In genomic region chr6:108524617-108525010, GRCm38 (mm10) we compare ENCODE assay signal across 10 mouse cellular contexts.
"Had no signal": no experiment of that assay in that cellular context is flagged by ENCODE, and none has a peak within 500 bp of the region (broad histone marks: within the 10 kb centered on the region; RNA-seq: fewer than 3 reads in every experiment).

No protein-coding gene starts in this region.

- H3K4me1 ChIP-seq: limb, embryonic 10.5 days; lung, embryonic 15.5 days; midbrain, embryonic 13.5 days; neural tube, embryonic 15.5 days had no signal

- H3K9ac ChIP-seq: lung, embryonic 15.5 days; midbrain, embryonic 13.5 days; neural tube, embryonic 15.5 days had no signal

- H3K27ac ChIP-seq: hindbrain, postnatal 0 days; left cerebral cortex, adult 2 months; limb, embryonic 10.5 days; lung, embryonic 15.5 days; midbrain, embryonic 13.5 days; neural tube, embryonic 15.5 days had no signal

- H3K4me2 ChIP-seq: liver, embryonic 11.5 days; lung, embryonic 15.5 days; midbrain, embryonic 13.5 days; neural tube, embryonic 15.5 days had no signal

- ATAC-seq: midbrain, embryonic 13.5 days had no signal

- H3K9me3 ChIP-seq: limb, embryonic 10.5 days; lung, embryonic 15.5 days; midbrain, embryonic 13.5 days; neural tube, embryonic 15.5 days had no signal

- H3K27me3 ChIP-seq: lung, embryonic 15.5 days; midbrain, embryonic 13.5 days; neural tube, embryonic 15.5 days had no signal

- H3K4me3 ChIP-seq: left cerebral cortex, adult 2 months; limb, embryonic 10.5 days; lung, embryonic 15.5 days; midbrain, embryonic 13.5 days; myocyte; neural tube, embryonic 15.5 days had no signal

- H3K36me3 ChIP-seq: midbrain, embryonic 13.5 days; neural tube, embryonic 15.5 days had no signal

- DNase-seq: right cerebral cortex, adult 18-20 months; right cerebral cortex, postnatal 25 days had no signal
